Mouse (Mus musculus) CH12.LX (cell line): ENCODE results near the gene Olfr221. TPM values are rescaled to one million over a fixed set of nuclear protein-coding genes. Genes with fewer than 3 reads are reported as not detected.
A peak's percentile ranks its signal among the peaks of the same experiment; 100 is the strongest.

ENCODE experiments used
- DNase-seq: peaks from one replicate; pipeline ENCODE4 v3.0.0-alpha.2; 2013; ENCODE audit errors: extremely low read depth
- H3K27ac ChIP-seq: 2 replicates; pipeline ENCODE4 v1.5.1; 2012; ENCODE audit warnings: low read depth, mild to moderate bottlenecking, control low read depth, moderate library complexity; ENCODE audit not compliant: insufficient read depth
- H3K27me3 ChIP-seq: replicated peaks from 2 replicates; pipeline ENCODE3; 2012; ENCODE audit warnings: inconsistent platforms
- H3K36me3 ChIP-seq, 2 experiments: replicated peaks in 1 of 2; 2 replicates each; pipeline versions ENCODE3 to v1.6.1; 2012; ENCODE audit warnings: inconsistent platforms in 1 of 2, low read length in 1 of 2, mild to moderate bottlenecking in 1 of 2, mixed read lengths in 1 of 2, moderate library complexity in 1 of 2; ENCODE audit not compliant: control insufficient read depth in 1 of 2, insufficient read depth in 1 of 2
- H3K4me1 ChIP-seq, 2 experiments: 2 replicates each; pipeline ENCODE4 v1.6.1; 2012; ENCODE audit warnings: inconsistent platforms in 1 of 2, moderate library complexity in 1 of 2; ENCODE audit not compliant: insufficient read depth in 2 of 2, control insufficient read depth in 1 of 2
- H3K4me2 ChIP-seq: 2 replicates; pipeline ENCODE4 v1.6.1; 2012; ENCODE audit warnings: low read depth, mild to moderate bottlenecking, control low read depth; ENCODE audit not compliant: poor library complexity, insufficient read depth, severe bottlenecking
- H3K4me3 ChIP-seq, 3 experiments: fragments of 150-350 bp in 1 of 3; sonication (generic) in 1 of 3; replicated peaks in 1 of 3; 2 replicates each; pipeline versions ENCODE3 to v1.5.1; 2011 to 2012; ENCODE audit warnings: low read depth in 2 of 3, low read length in 2 of 3, mild to moderate bottlenecking in 2 of 3, moderate library complexity in 2 of 3, control low read depth in 1 of 3, improper control_type of control experiment in 1 of 3, inconsistent platforms in 1 of 3, mixed read lengths in 1 of 3; ENCODE audit not compliant: poor library complexity in 1 of 3
- H3K79me2 ChIP-seq: replicated peaks from 2 replicates; pipeline ENCODE4 v1.6.1; 2012; ENCODE audit warnings: mild to moderate bottlenecking, moderate library complexity; ENCODE audit not compliant: control insufficient read depth, poor library complexity, insufficient read depth, severe bottlenecking; ENCODE audit errors: extremely low read depth
- H3K9ac ChIP-seq: 2 replicates; pipeline ENCODE4 v1.6.1; 2012; ENCODE audit warnings: low read depth, mild to moderate bottlenecking, control low read depth, moderate library complexity; ENCODE audit not compliant: insufficient read depth
- H3K9me3 ChIP-seq: replicated peaks from 2 replicates; pipeline ENCODE3; 2012; ENCODE audit warnings: low read length, inconsistent platforms, mixed read lengths
- BHLHE40 ChIP-seq: IDR thresholded peaks from 2 replicates; pipeline ENCODE4 v1.6.1; 2011; ENCODE audit warnings: mild to moderate bottlenecking, low read depth, low read length, improper control_type of control experiment
- CTCF ChIP-seq, 2 experiments: IDR thresholded peaks in 1 of 2; conservative IDR thresholded peaks in 1 of 2; 2 replicates each; pipeline ENCODE4 v1.5.1; 2011 to 2012; ENCODE audit warnings: low read depth in 2 of 2, low read length in 2 of 2, improper control_type of control experiment in 1 of 2, inconsistent platforms in 1 of 2, mild to moderate bottlenecking in 1 of 2, moderate library complexity in 1 of 2
- E2F4 ChIP-seq: IDR thresholded peaks from 2 replicates; pipeline ENCODE4 v1.6.1; 2011; ENCODE audit warnings: low read depth, low read length, improper control_type of control experiment; ENCODE audit not compliant: insufficient replicate concordance
- ETS1 ChIP-seq: conservative IDR thresholded peaks from 2 replicates; pipeline ENCODE4 v1.6.1; 2012; ENCODE audit warnings: low read depth, mild to moderate bottlenecking, inconsistent platforms, low read length, improper control_type of control experiment, moderate library complexity
- GABPA ChIP-seq: IDR thresholded peaks from 2 replicates; pipeline ENCODE4 v1.6.1; 2012; ENCODE audit warnings: low read depth, low read length, improper control_type of control experiment, inconsistent platforms; ENCODE audit not compliant: insufficient replicate concordance
- JUN ChIP-seq: IDR thresholded peaks from 2 replicates; pipeline ENCODE4 v1.6.1; 2011; ENCODE audit warnings: low read depth, mild to moderate bottlenecking, low read length, improper control_type of control experiment, moderate library complexity; ENCODE audit not compliant: insufficient read depth
- KAT2A ChIP-seq: IDR thresholded peaks from 2 replicates; pipeline ENCODE4 v1.6.1; 2012; ENCODE audit warnings: low read length, improper control_type of control experiment, inconsistent platforms; ENCODE audit not compliant: insufficient replicate concordance
- MAX ChIP-seq: IDR thresholded peaks from 2 replicates; pipeline ENCODE4 v1.6.1; 2011; ENCODE audit warnings: low read length, improper control_type of control experiment
- MAZ ChIP-seq: IDR thresholded peaks from 2 replicates; pipeline ENCODE4 v1.6.1; 2012; ENCODE audit warnings: low read depth, mild to moderate bottlenecking, inconsistent platforms, low read length, improper control_type of control experiment, moderate library complexity
- POLR2A ChIP-seq: IDR thresholded peaks from 2 replicates; pipeline ENCODE4 v1.6.1; 2011; ENCODE audit warnings: low read depth, mild to moderate bottlenecking, improper control_type of control experiment, low read length
- RAD21 ChIP-seq: IDR thresholded peaks from 2 replicates; pipeline ENCODE4 v1.6.1; 2011; ENCODE audit warnings: low read depth, mild to moderate bottlenecking, low read length, improper control_type of control experiment, moderate library complexity
- SMC3 ChIP-seq: IDR thresholded peaks from 2 replicates; pipeline ENCODE4 v1.6.1; 2011; ENCODE audit warnings: low read depth, low read length, improper control_type of control experiment
- TCF12 ChIP-seq: IDR thresholded peaks from 2 replicates; pipeline ENCODE4 v1.6.1; 2014; ENCODE audit warnings: low read depth, mild to moderate bottlenecking, inconsistent platforms, low read length, improper control_type of control experiment
- ZMIZ1 ChIP-seq: IDR thresholded peaks from 2 replicates; pipeline ENCODE4 v1.6.1; 2012; ENCODE audit warnings: low read depth, mild to moderate bottlenecking, inconsistent platforms, low read length, improper control_type of control experiment
- ZNF384 ChIP-seq: IDR thresholded peaks from 2 replicates; pipeline ENCODE4 v1.6.1; 2012; ENCODE audit warnings: low read depth, low read length, improper control_type of control experiment, inconsistent platforms
- dilution Hi-C: fragments of 300-500 bp; cut with MboI; formaldehyde crosslinking; loops from 2 replicates; pipeline ENCODE4 v1.14.3; 2020; ENCODE audit warnings: low sequenced_read_pairs; ENCODE audit not compliant: extremely low pct_unique_long_range_greater_than_20kb, extremely low pct_ligation_motif_present
- in situ Hi-C: fragments of 300-500 bp; cut with MboI; formaldehyde crosslinking; loops from 3 replicates; pipeline ENCODE4 v1.14.3; 2019; ENCODE audit warnings: low sequenced_read_pairs, low pct_ligation_motif_present, low pct_unique_long_range_greater_than_20kb, mixed read lengths
- polyA plus RNA-seq: library from polyadenylated mRNA; unstranded; fragments of >175 nt; gene quantifications from 2 replicates; pipeline ENCODE4 v1.2.1, GENCODE M21; 2012; ENCODE audit warnings: low read depth; ENCODE audit not compliant: insufficient read length
- total RNA-seq, 2 experiments: library from RNA; depleted of rRNA; stranded (reverse); fragments of 300-350 nt in 1 of 2; fragments of >200 nt in 1 of 2; gene quantifications; 2 replicates each; pipeline ENCODE4 v1.2.3; 2012 to 2014

Gene Olfr221
- total and polyA plus RNA-seq, 3 experiments, result not detected

DNA sequence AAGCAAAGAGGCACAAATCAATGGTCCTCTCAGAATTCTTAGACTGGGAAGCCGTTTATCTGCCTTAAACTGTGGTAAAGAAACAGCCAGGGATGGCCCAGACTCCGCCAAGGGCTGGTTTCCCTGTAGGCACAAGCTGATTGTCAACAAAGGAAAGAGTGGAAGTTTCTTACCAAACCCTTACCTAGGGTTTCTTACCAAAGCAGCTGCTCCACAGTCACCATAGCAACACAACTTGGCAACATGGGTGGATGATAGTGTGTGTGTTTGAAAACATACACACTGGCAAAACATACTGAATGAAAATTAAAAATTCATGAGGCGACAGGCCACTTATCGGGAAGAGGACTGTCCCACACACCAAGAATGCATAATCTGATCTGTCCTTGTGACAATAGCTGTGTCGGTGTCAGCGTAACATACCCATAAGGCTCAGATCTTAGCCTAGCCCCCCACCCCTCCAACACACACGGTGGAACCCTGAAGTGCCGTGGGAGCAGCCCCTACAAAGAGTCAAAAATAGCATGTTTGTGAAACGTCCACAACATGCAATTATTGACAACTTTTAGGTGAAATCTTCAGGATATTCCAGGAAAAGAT, 3.8 kb upstream of the Olfr221 start:
- Histone ChIP-seq H3K36me3 (no peaks in the 10 kb centered on the region), H3K4me1 (peaks cover 3 to 6% of the 10 kb centered on the region in 2 experiments; a peak in 3 of 4 replicates), H3K27me3 (peaks cover 2% of the 10 kb centered on the region), H3K27ac (no peak overlapping the region), H3K4me2 (no peak overlapping the region), H3K9me3 (no peaks in the 10 kb centered on the region), H3K79me2 (no peaks in the 10 kb centered on the region), H3K9ac (no peak overlapping the region), H3K4me3 (no peak overlapping the region)
- in situ Hi-C loops (no loop called here), dilution Hi-C loops (no loop called here)
- TF ChIP-seq TCF12 (no peak), MAZ (no peak), ZNF384 (no peak), KAT2A (no peak), ZMIZ1 (no peak)
- DNase-seq, result no peak

DNA sequence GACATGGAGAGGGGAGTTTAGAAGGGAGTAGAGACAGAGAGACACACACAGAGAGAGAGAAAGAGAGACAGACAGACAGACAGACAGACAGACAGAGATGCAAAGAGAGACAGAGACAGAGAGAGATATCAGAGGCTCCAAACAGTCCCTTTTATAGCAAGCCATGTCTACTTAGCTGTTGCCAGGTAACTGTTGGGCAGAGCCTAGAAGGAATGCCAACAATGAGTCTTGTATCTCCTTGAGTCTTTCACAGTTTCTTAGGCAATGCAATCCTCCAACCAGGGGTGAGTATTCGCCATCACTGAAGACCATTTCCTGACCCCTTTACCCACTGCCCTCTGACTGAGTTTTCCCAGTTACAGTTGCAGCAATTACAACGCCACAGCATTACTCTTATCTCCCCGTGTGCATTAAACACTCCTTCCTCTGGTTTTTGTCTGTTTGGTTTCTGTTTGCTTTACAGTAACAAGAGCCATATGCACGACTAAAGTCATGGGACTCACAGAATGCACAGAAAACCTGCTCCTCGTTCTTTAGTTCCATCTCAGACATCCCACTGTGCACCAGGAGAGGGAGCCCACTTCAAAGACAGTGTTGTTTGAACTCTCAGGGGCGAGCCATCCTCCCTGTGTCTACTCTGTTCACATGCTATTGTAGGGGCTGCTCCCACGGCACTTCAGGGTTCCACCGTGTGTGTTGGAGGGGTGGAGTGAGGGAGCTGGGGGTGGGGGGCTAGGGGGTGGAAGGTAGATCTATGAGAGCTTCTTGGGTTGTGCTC, 2.8 kb upstream of the Olfr221 start:
- no peaks in the 10 kb centered on the region for H3K79me2 ChIP-seq
- H3K27me3 ChIP-seq, result peaks cover 2% of the 10 kb centered on the region
- peak overlapping the region; percentile 15 for H3K9ac ChIP-seq
- H3K4me2 ChIP-seq, result no peak overlapping the region
- no peak overlapping the region for H3K27ac ChIP-seq
- no peak for TF ChIP-seq TCF12
- TF ChIP-seq POLR2A, result no peak
- TF ChIP-seq MAX, result no peak
- TF ChIP-seq BHLHE40, result no peak
- TF ChIP-seq SMC3, result peak; percentile 63
- no peak for TF ChIP-seq ETS1
- no peak for TF ChIP-seq GABPA
- TF ChIP-seq CTCF (conservative IDR thresholded peaks at IDR 0.05 in 1 of 2, IDR thresholded peaks at IDR 0.05 in 1 of 2; ENCODE audit: low read depth in 2 of 2, low read length in 2 of 2), result peak in 1 of 2 experiments; percentile 75; a peak in 2 of 4 replicates
- TF ChIP-seq RAD21, result peak; percentile 70
- no peak for TF ChIP-seq E2F4
- no peak for TF ChIP-seq JUN
- in situ Hi-C loops (no loop called here), dilution Hi-C loops (no loop called here)
- H3K9me3 ChIP-seq, result no peaks in the 10 kb centered on the region
- no peak for DNase-seq
- H3K4me1 ChIP-seq, result peaks cover 0 to 4% of the 10 kb centered on the region in 2 experiments; a peak in 1 of 4 replicates
- H3K36me3 ChIP-seq, result no peaks in the 10 kb centered on the region
- H3K4me3 ChIP-seq, result no peak overlapping the region
